Mouse (Mus musculus) natural killer cell, adult 2 months (primary cell): ENCODE results near the gene Nfs1.
A peak's percentile ranks its signal among the peaks of the same experiment; 100 is the strongest.
"Not testable (repeated sequence)": the region's sequence is repeated elsewhere in the genome, so short reads cannot be mapped to it uniquely, and the experiment has no call there.

Experiments
- DNase-seq, 2 experiments: peaks; one replicate each; pipeline ENCODE4 v3.0.0; 2022; ENCODE audit warnings: low spot score in 2 of 2

Nfs1 gene

DNA sequence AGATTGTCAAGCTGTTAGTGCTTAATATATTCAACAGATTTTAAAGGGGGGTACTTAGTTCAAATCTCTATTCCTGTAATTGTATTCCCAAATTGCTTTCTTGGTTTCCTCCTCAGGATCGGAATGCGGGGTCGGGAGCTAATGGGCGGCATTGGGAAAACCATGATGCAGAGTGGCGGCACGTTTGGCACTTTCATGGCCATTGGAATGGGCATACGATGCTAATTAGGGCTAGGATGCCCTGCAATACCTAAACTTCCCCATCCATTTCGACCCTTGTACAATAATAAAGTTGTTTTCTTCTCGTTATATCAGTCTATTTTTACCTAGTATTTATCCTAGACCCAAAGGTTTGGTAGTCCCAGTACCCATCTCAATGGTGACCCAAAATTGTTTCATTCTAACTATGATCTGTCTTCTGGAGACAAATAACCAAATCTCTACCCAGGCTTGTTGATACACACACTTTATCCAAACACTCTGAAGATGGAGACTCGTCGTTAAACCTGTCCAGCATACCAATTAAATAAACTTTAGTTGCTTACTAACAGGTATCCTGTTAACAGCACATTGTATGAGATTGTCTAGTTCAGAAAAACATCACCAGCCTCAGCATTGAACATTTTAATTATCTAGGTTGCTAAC lies 1.6 kb upstream of the Nfs1 start:
- no peak for DNase-seq

DNA sequence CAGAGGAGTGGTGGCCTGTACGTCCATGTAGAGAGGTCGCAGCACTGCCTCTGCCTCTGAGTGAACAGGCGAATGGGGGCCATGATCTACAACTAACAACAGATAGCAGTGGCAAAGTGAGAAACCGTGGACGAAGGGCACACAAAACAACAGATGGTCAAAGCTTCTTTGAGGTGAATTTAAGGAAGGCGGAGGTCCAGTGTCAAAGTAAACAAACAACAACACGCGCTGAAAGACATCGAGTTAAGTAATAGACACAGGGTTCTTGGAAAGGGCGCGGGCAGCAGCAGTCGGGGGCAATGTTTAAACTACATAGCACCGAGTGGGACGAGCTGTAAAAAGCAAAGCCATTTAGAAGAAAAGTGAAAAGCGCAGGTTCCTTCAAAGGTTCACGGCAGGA lies 619 bp downstream of the Nfs1 start:
- no peak for DNase-seq

DNA sequence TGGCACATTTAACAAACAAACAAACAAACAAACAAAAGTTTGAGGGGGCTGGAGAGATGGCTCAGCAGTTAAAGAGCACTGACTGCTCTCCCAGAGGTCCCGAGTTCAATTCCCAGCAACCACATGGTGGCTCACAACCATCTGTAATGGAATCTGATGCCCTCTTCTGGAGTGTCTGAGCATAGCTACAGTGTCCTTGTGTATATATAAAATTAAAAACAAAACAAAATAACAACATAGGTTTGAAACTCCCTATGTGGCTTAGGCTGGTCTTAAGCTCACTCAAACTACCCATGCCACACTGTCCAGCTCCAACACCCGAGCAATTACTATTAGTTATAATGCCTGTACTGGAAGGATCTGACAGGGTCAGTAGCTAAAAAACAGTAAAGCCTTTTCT lies 1.2 kb downstream of the Nfs1 start:
- no peak for DNase-seq

DNA sequence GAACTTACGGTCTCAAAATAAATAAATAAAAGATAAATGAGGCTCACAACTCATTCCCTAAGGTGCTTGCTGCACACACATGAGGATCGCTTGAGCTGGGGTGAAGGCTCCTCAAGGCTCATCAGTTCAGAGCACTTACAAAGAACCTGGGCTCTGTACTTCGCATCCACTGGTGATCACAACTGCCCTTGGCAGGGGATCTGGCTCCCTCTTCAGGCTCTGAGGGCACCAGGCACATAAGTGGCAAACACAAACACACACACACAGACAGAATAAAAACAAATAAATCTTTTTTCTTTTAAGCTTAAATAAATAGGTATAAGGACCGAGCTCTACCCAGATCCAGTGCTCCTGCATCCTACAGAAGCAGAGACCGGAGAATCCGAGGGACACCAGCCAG lies 8.3 kb downstream of the Nfs1 start:
- no peak for DNase-seq

DNA sequence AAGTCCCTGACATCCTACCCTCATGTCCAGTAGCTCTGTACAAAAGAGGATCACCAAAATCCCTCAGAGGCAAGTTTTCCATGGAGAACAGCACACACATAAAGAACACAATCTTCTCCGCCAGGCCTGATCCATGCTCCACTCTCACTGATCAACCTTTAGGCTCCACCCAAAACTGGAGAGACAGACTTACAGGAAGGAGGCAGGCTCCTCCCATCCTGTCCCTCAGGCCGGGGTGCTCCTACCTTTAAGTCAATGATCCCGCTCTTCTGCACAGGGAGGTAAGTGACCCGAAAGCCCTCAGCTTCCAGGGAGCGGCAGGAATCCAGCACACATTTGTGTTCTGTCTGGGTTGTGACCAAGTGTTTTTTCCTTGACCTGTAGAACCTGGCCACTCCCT lies 9.8 kb downstream of the Nfs1 start:
- DNase-seq: no peak

DNA sequence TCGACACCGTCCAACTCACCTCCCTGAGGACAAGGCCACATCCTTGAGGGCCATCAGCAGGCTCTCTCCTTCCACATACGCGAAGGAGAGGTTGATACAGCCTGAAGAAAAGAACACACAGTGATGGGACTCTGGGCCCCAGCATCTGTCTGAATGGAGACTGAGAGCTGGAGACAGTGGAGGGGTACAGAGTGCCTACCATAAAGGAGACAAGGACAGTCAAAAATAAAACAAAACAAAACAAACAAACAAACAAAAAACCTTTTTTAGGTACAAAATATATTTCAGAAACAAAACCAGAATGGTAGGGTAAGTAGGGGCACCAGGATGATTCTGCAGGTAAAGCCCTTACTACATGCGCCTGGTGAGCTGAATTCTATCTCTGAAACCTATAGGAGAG lies 17.0 kb downstream of the Nfs1 start, which contains the start of gene Gm28036:
Gene Gm28036, minus strand, starts transcription at position 101 of the 400 bp plus-strand sequence.
- no peak for DNase-seq

DNA sequence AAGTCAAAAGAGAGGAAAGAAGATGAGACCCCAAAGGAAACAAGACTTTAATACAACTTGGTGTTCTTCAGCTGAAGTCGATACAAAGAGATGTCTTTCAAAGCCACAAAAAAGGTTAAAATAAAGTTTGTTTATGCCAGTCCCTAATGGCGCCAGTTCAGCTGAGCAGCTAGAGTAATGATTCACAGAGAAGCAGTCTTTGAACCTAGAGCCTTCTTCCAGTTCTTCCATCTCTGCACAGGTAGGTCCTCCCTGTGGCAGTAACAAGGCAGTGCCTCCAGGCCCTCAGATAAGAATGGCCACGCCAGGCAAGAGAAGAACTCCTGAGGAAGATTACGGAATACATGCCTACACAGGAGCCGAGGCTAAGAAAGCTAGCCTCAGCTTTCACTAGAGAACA lies 20.3 kb downstream of the Nfs1 start:
- DNase-seq: no peak

DNA sequence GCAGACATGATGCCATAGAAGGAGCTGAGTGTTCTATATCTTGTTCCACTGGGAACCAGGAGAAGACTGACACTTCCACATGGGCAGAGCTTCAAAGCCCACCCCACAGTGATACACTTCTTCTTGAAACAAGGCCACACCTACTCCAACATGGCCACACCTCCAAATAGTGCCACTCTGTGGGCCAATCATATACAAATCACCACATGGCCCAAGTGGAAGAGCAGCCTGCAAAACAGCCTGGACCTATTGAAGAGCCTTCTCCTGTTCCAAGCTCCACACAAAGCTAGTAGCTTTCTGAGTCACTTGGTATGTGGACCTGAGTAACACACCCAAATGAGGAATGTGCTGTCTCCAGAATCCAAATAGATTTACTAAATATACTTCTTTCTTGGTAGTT lies 24.4 kb downstream of the Nfs1 start:
- DNase-seq: no peak

DNA sequence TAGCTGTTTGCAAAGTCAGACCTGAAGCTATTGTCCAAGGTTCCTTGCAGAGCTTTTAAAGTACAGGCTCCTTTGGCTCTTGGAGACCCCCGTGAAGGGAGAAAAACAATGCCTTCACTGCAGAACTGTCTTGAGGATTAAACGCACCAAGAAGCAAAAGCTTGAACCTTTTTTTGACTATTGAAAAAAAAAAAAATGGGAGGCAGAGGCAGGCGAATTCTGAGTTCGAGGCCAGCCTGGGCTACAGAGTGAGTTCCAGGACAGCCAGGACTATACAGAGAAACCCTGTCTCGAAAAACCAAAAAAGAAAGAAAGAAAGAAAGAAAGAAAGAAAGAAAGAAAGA lies 31.9 kb downstream of the Nfs1 start:
- not testable (repeated sequence) for DNase-seq

DNA sequence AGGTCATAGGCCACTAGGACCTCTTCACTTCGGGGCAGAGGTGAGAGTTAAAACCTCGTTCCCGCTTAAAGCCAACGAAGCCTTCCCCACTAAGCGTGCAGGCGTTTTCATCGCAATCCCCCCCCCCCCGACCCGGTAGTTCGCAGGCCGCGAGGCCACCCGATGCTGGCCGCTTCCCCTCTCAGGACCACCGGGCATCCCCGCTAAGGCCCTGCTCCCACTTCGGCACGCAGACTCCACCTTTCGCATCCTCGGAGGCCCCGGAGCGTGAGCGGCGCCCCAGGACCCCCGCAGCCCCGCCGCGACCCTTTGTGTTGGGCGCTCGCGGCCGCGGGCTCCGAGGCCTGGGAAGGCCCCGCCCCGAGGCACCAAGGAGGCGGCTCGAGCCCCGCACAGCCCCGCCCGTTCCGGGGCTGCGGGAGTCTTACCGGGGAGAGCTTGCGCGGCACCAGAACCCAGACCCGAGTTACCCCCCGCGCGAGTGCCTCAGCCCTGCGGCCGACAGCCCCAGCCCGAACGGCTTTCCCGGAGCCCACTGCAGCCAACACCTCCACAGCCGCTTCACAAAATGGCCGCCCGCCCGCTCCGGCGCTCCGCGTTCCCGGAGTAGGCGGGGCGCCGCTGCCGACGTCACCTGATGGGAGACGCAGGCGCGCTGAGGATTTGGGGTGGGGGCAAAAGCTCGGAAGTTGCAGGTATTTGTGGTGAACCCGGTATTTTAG lies 32.5 kb downstream of the Nfs1 start, which contains the start of the genes Cpne1 and Rbm12:
Gene Cpne1, minus strand, starts transcription at position 608 of the 722 bp plus-strand sequence.
Gene Rbm12, minus strand, starts transcription at position 621 of the 722 bp plus-strand sequence.
- DNase-seq: peak; percentile 84 to 91

DNA sequence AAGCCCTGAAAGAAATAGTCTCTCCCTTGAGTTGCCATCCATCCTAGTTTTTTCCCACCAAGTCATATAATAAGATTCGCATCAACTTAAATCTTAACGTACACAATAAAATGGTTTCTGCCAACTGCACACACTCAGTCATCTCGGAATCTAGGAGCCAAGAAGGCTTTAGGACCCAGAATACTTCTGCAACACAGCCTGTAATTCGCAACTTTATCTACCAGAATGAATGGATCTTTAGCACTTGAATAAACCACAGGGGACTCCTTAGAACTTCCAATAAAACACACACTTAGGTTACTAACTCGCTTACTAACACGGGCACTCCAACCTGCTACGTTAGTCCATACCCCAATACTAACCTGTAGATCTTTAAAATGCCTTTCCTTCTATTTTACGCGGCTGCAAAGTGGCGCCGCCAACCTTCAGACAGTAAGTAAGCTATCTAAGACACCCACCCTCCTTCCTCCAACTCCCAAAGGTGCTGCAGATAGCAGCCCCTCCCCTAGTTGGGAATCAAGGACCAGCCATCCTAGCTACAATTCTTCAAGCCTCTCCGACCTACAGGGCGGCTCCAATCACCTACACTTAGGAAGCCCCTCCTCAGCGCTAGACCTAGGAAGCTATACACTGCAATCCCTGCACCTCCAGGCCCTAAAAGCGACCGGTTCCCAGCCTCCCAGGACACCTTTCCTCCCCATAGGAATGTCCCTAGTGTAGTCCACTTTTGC lies 33.2 kb downstream of the Nfs1 start:
- DNase-seq: no peak

DNA sequence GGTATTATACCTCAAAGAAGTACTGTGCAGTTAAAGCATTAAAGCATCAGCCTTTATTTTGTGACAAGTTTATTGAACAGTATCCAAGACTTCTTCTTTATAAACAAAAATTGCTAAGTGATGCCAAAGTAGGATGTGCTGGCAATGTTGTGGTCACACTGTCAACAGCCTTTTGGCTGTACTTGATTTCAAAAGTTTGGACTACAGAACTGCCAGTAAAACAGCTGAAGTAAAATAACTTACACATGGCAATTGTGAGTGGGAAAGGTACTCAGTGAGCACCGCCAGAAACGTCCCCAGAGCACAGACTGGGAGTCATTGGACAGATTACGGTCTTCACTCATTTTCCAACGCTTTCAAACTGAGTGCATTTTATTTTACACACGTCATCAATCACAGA lies 52.1 kb downstream of the Nfs1 start:
- DNase-seq: no peak

DNA sequence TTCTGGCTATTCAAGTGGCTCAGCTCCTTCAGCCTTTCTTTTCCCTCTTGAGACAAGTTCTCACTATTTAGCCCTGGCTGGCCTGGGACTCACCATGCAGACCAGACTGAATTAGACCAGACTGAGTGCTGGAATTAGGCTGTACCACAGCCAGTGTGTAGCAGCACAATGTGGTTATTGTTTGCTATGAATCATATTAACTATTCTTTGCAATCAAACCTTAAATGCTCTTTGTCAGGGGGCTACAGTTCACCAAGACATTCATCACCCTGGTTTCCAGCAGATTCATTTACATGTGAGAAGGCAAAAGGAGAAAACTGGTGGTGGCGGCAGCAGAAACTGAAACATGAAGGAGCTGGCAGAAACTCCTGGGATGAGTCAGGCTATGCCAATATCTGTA lies 54.2 kb downstream of the Nfs1 start:
- DNase-seq: no peak

DNA sequence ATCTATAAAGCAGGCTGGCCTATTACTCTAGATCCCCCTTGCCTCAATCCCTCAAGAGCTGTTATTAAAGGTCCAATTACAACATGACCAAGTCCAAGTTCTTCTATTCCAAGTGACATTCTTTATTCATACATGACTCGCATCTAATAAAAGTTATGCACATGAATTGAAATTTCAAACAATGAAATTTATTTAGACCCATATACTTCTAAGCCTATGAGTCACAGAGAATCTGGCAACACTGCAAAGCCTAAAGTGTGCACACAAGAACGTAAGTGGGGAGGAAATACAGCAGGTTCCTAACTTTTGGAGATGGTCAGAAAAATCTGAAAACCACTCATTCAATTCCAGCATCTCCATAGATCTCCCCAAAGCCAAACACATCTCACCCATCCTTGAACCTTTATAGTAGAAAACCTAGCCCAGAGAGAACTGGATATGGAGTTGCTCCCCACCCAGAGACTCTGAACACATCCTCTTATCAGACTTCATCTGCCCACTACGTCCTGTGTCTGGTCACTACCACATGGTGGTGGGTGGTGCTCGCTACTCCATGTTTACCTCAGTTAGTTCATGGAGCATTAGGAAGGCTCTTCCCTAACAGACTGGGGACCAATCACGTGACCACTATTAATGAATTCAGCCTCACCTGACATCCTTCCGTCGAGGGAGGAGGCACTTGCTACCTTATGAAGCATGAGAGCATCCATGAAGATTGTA lies 56.4 kb downstream of the Nfs1 start:
- no peak for DNase-seq

DNA sequence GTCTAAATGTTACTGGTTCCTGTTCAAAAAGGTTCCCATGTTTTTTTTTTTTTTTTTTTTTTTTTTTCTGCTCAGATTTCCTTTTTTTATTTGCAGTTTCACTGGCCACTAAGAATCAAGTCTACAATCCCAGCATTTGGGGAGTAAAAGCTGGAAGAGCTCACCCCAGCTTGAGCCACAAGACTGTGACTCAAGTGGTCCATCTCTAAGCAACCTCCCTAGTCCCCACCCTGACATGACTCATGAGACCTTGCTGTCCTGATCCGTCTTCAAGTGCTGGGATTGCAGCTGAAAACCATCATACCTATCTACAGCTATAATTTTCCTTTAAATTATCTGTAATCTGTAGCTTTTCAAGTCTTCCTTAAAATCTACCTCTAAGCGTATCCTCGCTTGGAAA lies 59.4 kb downstream of the Nfs1 start:
- DNase-seq: no peak

DNA sequence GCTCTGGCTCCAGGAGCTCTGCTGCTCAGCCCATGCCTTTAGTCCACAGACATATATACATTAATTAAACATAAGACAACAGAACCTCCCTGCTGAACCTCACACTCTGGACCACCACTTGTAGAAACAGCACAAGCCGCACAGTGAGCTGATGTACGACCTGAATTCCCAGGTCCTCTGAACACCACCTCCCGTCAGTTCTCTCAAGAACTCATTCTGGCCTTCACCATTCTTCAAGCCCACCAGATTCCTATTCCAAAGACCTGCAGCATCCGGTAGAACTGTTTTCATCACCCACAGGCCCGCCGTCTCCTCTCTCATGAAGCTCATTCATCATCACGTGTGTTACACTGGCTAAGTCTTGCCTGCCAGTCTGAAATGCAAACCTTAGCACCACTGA lies 63.6 kb downstream of the Nfs1 start:
- DNase-seq: no peak

DNA sequence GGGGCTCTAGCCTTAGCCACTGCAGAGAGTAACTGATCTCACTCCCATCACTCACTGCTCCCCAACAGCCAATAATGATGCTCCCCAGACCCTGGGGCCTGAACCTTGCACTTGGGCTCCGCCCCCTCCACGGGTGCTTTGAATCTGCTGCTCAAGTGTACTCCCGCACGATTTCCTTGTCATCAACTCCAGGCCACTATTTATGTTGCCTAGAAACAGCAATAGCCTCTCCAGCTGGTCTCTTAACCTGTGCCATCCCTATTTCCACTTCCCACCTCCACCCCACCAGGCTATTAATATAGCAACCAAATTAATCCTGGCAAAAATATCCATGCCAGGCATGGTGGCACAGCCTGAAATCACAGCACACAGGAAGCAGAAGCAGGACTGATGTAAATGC lies 64.3 kb downstream of the Nfs1 start:
- DNase-seq: no peak

DNA sequence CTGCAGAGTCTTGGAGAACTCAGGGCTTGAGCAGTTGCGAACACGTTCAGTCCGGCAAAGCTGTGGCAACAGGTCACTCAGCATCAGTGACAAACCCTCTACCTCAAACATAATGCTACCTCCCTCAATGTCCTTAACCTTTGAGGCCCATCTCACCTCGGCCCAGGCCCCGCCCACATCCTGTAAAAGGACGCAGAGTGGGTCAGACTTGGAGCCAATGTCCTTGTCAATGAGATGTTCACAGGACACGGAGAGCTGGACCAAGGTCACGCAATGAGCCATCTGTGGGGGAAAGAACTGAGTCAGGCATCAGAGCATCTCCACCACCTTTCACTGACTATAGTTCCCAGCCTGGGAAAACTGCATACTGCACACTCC lies 64.8 kb downstream of the Nfs1 start:
- no peak for DNase-seq

DNA sequence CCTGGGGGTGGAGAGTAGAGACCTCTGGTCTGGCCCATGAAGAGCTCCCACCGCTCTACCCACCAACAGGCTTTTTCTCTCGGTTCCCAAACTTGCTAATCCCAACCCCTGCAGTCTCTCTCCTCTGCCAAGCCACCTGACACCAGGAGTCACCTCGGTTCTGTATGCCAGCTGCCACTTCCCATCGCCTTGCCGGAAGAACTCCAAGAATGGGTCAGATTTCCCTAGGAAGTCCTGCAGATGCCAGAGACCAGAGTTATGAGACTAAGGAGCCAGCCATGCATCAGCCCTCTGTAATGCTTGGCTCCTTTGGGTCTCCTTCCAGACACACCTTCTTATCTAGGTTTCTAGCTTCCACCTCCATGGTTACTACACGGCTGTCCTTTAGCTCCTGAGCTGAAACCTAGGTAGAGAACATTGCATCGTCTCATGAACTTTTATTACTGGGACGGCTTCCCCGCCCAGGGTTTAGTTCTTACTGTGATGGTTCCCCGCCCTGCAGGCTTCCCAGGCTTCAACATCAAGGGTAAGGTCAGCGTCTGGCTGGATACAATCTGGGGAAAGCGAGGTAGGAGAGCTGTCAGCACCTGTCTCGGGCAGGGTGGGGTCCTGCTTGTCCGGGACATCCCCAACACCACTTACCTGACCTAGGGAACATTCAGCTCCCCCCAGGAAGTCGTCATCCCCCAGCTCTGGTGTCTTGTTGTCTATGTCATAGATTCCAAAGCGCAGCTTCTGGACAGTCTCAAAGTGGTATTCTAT lies 65.4 kb downstream of the Nfs1 start:
- DNase-seq: no peak

DNA sequence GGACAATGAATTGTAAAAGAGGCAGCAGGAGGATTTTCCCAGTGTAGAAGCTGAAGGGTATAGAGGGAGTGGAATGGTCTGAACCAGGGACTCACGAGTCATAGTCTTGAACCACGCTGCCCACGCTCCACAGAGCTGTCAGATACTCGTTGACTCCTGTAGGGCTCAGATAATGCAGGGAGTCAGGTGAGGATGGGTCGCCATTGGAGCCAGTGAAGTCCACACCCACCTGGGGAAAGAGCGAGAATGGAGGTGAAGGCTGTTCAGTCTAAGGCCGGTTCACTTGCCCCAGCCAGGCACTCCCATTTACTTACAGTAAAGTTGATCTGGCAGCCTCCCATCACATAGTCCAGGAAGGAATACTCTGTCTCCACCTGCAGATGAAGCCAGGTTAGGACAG lies 66.5 kb downstream of the Nfs1 start:
- DNase-seq: no peak

DNA sequence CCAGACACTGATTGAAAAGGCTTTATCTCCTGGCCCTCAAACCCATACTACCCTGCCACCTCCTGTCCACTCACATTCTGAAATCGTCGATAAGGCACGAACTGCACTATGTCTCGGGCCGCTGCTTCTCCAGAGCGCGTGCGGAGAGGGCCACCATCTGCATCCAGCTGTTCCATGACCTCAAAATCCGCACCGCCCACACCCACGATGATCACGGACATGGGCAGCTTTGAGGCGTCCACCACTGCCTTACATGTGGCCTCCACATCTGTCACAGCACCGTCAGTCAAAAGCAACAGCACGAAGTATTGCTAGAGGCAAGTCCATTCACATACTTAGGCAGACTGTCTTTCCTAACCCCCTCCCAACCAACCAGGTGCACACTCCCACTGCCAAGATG lies 70.3 kb downstream of the Nfs1 start:
- DNase-seq: no peak
